Mouse (Mus musculus) testis, adult 2 months (tissue): ENCODE measurements around the gene Hmgb4. TPM values are rescaled to one million over a fixed set of nuclear protein-coding genes. Genes with fewer than 3 reads are reported as not detected.

Source experiments
- H3K27ac ChIP-seq: fragments of 200-500 bp; 2 replicates; pipeline ENCODE4 v1.5.1; 2012; ENCODE audit warnings: low read depth, low read length; ENCODE audit not compliant: control insufficient read depth, insufficient read depth
- H3K27me3 ChIP-seq: fragments of 200-500 bp; 2 replicates; pipeline ENCODE4 v1.6.1; 2012; ENCODE audit warnings: mild to moderate bottlenecking, low read length, moderate library complexity; ENCODE audit not compliant: control insufficient read depth, insufficient read depth
- H3K36me3 ChIP-seq: fragments of 200-500 bp; 2 replicates; pipeline ENCODE4 v1.6.1; 2012; ENCODE audit warnings: mild to moderate bottlenecking, low read length; ENCODE audit not compliant: control insufficient read depth, insufficient read depth
- H3K4me1 ChIP-seq: fragments of 200-500 bp; 2 replicates; pipeline ENCODE4 v1.6.1; 2012; ENCODE audit warnings: low read length; ENCODE audit not compliant: control insufficient read depth, insufficient read depth
- H3K4me3 ChIP-seq: fragments of 200-500 bp; 2 replicates; pipeline ENCODE4 v1.5.1; 2012; ENCODE audit warnings: low read depth, mild to moderate bottlenecking, low read length, moderate library complexity, mixed read lengths; ENCODE audit not compliant: control insufficient read depth
- CTCF ChIP-seq: fragments of 200-500 bp; IDR thresholded peaks from 2 replicates; pipeline ENCODE4 v1.5.1; 2012; ENCODE audit warnings: low read depth, mild to moderate bottlenecking, inconsistent platforms, low read length, moderate library complexity; ENCODE audit not compliant: control insufficient read depth, insufficient read depth, insufficient replicate concordance
- POLR2A ChIP-seq: fragments of 200-500 bp; IDR thresholded peaks from 2 replicates; pipeline ENCODE4 v1.6.1; 2012; ENCODE audit warnings: low read depth, mild to moderate bottlenecking, inconsistent platforms, low read length, moderate library complexity; ENCODE audit not compliant: control insufficient read depth
- polyA plus RNA-seq: library from polyadenylated mRNA; depleted of rRNA; stranded (reverse); fragments of >200 nt; gene quantifications from 2 replicates; pipeline ENCODE4 v1.2.3, GENCODE M21; 2012

Hmgb4 gene
- polyA plus RNA-seq, 1 experiment: 514 TPM

DNA sequence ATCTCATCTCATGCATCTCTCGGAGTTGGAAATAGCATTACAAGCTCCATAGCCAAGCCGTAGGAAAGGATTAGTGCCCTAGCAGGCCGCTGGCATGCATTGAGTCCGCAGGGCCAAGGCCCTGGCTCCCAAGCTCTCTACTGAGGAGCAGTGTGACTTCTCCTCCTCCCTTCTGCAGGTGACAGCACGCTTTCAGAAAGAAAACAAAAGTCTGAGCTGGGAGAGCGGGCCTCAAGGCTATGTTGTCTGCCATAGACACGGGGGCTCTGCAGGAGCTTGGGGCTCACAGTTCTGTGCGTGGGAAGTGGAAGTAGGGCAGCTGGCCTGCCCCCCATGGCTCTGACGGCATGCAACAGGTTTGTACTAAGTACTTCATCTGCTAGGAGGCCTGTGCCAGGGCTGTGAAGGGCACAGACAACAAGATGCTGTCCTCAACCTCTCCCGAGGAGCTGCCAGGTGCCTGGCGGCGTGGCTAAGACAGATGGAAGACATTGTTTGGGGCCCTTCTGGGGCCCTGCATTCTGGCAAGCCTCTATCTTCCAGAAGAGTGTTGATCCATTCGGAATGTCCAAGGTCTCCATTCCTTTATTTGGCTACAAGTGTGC is 42.7 kb downstream of the Hmgb4 start:
- H3K27ac ChIP-seq: no peak overlapping the region
- no peaks in the 10 kb centered on the region for H3K27me3 ChIP-seq
- TF ChIP-seq POLR2A (no peak), CTCF (no peak)
- no peak overlapping the region for H3K4me3 ChIP-seq
- no peaks in the 10 kb centered on the region for H3K36me3 ChIP-seq
- peaks cover 3% of the 10 kb centered on the region for H3K4me1 ChIP-seq
